Mouse (Mus musculus): ENCODE results near the gene Uhrf1.

Gene Uhrf1

GRCm38 (mm10) chr17:56350694-56351093 lies 47.6 kb downstream of the Uhrf1 start:
- DNase-seq = peak; percentile 81

- peak; percentile 79 for DNase-seq
These were observed 54.1 kb downstream of the Uhrf1 start for GRCm38 (mm10) chr17:56356921-56357885.

- no peak for DNase-seq
These were observed 56.1 kb downstream of the Uhrf1 start for GRCm38 (mm10) chr17:56359183-56359725.

GRCm38 (mm10) chr17:56359864-56360263 lies 56.7 kb downstream of the Uhrf1 start:
- DNase-seq = no peak

GRCm38 (mm10) chr17:56360451-56360850 lies 57.3 kb downstream of the Uhrf1 start:
- DNase-seq = no peak

GRCm38 (mm10) chr17:56361542-56361941 lies 58.4 kb downstream of the Uhrf1 start:
- DNase-seq = no peak

GRCm38 (mm10) chr17:56365791-56366673 lies 62.9 kb downstream of the Uhrf1 start:
- no peak for DNase-seq

- DNase-seq = no peak
These were observed 65.2 kb downstream of the Uhrf1 start for GRCm38 (mm10) chr17:56368291-56368790.

GRCm38 (mm10) chr17:56370090-56370489 lies 67.0 kb downstream of the Uhrf1 start:
- DNase-seq = no peak

GRCm38 (mm10) chr17:56371029-56371660 lies 68.0 kb downstream of the Uhrf1 start:
- DNase-seq = no peak

- no peak for DNase-seq
These were observed 69.0 kb downstream of the Uhrf1 start for GRCm38 (mm10) chr17:56372109-56372508.

All from kidney, adult 9 months (tissue).